Mouse (Mus musculus) kidney, adult 10 weeks (tissue): ENCODE results near the gene Olfr624. TPM values are rescaled to one million over a fixed set of nuclear protein-coding genes. Genes with fewer than 3 reads are reported as not detected.

Experiments
- polyA plus RNA-seq: library from polyadenylated mRNA; stranded (reverse); fragments of 350-450 nt; fragmentation: Illumina TruSeq; extraction: RNeasy Lipid Tissue Mini Kit (QIAGEN cat#74804); gene quantifications from one replicate; pipeline ENCODE4 v1.2.3, GENCODE M21; 2014; ENCODE audit warnings: low read depth, low replicate concordance

Gene Olfr624
- 0.44 TPM for polyA plus RNA-seq

DNA sequence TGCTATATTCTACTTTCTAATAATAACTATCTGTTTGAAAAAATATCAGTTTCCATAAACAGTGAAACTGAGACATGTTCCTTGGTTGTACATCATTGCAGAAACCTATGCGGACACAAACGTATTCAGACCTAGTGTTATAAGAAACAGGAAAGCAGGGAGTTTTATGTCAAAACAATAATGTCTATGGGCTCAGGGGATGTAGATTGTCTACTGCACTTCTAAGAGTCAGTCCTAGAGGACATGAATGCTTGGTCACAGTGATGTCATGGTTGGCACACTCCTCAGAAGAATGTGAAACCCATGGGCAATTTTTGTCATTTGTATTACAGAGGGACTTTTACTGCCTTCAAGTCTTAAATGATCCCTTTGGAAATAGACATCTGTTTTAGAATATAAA, at the start of gene Olfr624:
Gene Olfr624 (minus strand): TSS at position 101 of the 400 bp plus-strand sequence.

DNA sequence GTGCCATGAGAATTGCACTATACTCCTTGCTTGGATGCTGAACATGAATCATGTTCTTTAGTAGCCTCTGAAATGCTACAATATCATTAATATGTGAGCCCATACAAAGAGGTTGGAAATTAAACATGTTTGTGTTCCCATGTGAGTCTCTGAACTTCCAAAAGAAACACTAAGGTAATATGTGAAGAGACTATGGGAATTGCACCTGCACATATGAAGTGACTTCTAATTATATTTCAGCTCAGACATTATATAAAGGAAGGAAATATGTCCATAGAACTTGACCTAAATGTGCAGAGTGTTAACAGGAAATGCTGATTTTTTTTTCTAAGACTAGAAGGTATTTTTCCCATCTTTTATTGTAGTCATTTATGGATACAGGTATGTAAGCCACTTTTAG, 43.4 kb upstream of the Olfr624 start, which contains the start of gene Olfr243:
Gene Olfr243 (plus strand): TSS at position 301 of the 400 bp plus-strand sequence.

DNA sequence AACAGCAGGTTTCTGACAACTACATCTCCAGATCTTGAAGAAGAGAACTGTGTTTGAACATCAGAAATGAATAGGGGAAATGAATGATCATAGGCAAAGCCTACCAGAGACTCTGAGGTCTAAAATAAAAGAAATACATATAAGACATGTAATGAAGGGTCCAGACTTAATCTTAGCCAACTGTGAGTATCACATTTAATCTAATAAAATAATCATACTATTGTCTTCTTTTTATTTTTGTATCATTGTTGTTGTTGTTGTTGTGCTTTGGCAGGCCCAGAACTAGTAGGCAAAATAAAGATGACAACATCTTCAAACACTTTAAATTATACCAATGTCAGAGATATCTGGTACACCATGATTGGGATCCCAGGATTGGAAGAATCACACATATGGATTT, 11.4 kb upstream of the Olfr624 start, which contains the start of gene Olfr625-ps1:
Gene Olfr625-ps1 (plus strand): TSS at position 301 of the 400 bp plus-strand sequence.

DNA sequence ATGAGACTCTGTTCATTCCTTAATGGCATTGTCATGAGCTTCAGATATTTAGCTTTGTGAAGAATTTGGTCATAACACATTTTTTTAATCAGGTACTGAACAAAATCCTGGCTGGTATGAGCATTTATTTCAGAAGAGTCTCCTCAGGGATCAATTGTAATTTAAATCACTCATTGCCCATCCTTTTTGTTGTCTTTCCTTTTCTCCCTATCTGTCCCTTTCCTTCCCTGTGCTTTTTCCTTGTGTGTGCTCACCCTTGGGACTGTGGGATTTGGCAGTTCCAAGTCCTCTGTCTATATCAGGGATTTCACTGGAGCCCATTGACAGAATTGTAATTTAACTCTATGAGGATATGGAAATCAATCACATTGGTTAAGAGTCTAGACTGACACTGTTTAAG, 7.4 kb downstream of the Olfr624 start, which contains the start of gene Olfr623:
Gene Olfr623 (minus strand): TSS at position 101 of the 400 bp plus-strand sequence.

DNA sequence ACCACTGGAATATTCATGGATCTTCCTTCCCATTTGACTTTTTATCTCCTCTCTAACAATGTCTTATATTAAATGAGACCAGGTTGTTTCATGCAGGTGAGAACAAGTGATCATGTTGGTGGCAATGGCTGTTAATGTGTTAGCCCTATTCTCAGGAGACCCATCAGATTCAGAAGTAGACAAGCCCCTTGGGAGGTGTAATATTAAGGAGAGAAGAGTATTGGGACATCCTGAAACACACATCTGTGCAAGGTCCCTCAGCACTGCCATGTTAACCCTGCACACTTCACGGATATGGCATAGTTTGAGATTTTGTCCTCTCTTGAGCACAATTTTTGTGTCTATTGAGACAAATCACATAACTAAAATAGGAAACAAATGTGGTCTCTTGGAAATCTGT, 28.4 kb downstream of the Olfr624 start, which contains the start of gene Olfr622:
Gene Olfr622 (minus strand): TSS at position 101 of the 400 bp plus-strand sequence.

Other genes starting within 250 kb of the Olfr624 start
- gene Olfr605, start 225.8 kb downstream of the Olfr624 start, polyA plus RNA-seq, result not detected
- not detected for gene Olfr606, start 222.1 kb downstream of the Olfr624 start, polyA plus RNA-seq
- not detected for gene Olfr607, start 207.0 kb downstream of the Olfr624 start, polyA plus RNA-seq
- not detected for gene Olfr608, start 201.3 kb downstream of the Olfr624 start, polyA plus RNA-seq
- gene Olfr609, start 173.1 kb downstream of the Olfr624 start, polyA plus RNA-seq, result not detected
- gene Olfr610, start 159.1 kb downstream of the Olfr624 start, polyA plus RNA-seq, result not detected
- not detected for gene Olfr611, start 150.3 kb downstream of the Olfr624 start, polyA plus RNA-seq
- not detected for gene Olfr612, start 128.5 kb downstream of the Olfr624 start, polyA plus RNA-seq
- not detected for gene Olfr613, start 123.1 kb downstream of the Olfr624 start, polyA plus RNA-seq
- not detected for gene Olfr615, start 115.1 kb downstream of the Olfr624 start, polyA plus RNA-seq
- gene Olfr616, start 102.0 kb downstream of the Olfr624 start, polyA plus RNA-seq, result not detected
- gene Olfr617, start 98.1 kb downstream of the Olfr624 start, polyA plus RNA-seq, result not detected
- not detected for gene Olfr618, start 81.1 kb downstream of the Olfr624 start, polyA plus RNA-seq
- gene Olfr619, start 70.6 kb downstream of the Olfr624 start, polyA plus RNA-seq, result not detected
- not detected for gene Olfr620, start 58.7 kb downstream of the Olfr624 start, polyA plus RNA-seq
- gene Olfr622, start 28.5 kb downstream of the Olfr624 start, polyA plus RNA-seq, result not detected
- not detected for gene Olfr623, start 7.5 kb downstream of the Olfr624 start, polyA plus RNA-seq
- not detected for gene Olfr625-ps1, start 11.5 kb upstream of the Olfr624 start, polyA plus RNA-seq
- gene Olfr243, start 43.5 kb upstream of the Olfr624 start, polyA plus RNA-seq, result not detected
- gene Olfr628, start 59.2 kb upstream of the Olfr624 start, polyA plus RNA-seq, result not detected
- gene Olfr629, start 73.8 kb upstream of the Olfr624 start, polyA plus RNA-seq, result not detected
- gene Olfr630, start 86.1 kb upstream of the Olfr624 start, polyA plus RNA-seq, result not detected
- gene Olfr69, start 100.4 kb upstream of the Olfr624 start, polyA plus RNA-seq, result not detected
- gene Olfr68, start 108.5 kb upstream of the Olfr624 start, polyA plus RNA-seq, result not detected
- not detected for gene Olfr67, start 120.6 kb upstream of the Olfr624 start, polyA plus RNA-seq
- 7.4 TPM for gene Hbb-bt, start 142.8 kb upstream of the Olfr624 start, polyA plus RNA-seq
- gene Hbb-bs, start 156.9 kb upstream of the Olfr624 start, polyA plus RNA-seq, result 99.3 TPM
- not detected for gene Hbb-bh2, start 169.3 kb upstream of the Olfr624 start, polyA plus RNA-seq
- gene Hbb-bh1, start 172.0 kb upstream of the Olfr624 start, polyA plus RNA-seq, result not detected
- not detected for gene Hbb-y, start 182.0 kb upstream of the Olfr624 start, polyA plus RNA-seq
- not detected for gene Olfr66, start 215.1 kb upstream of the Olfr624 start, polyA plus RNA-seq
- not detected for gene Olfr64, start 223.3 kb upstream of the Olfr624 start, polyA plus RNA-seq
- gene Olfr65, start 232.3 kb upstream of the Olfr624 start, polyA plus RNA-seq, result not detected